Mouse (Mus musculus): ENCODE data around the gene Kcnj1.

Gene Kcnj1

GRCm38 (mm10) chr9:32400662-32401161 is 28.4 kb downstream of the Kcnj1 start:
- H3K4me1 ChIP-seq (replicated peaks; ENCODE audit: low read depth, low read length): peaks cover 3% of the 10 kb centered on the region; the same call in 1 of the 2 replicates
- no peak for TF ChIP-seq NANOG (IDR thresholded peaks at IDR 0.05; ENCODE audit: borderline replicate concordance, low read length)
- no peak for TF ChIP-seq CTCF (conservative IDR thresholded peaks at IDR 0.05; ENCODE audit: low read length)
- no peak for TF ChIP-seq POU5F1 (IDR thresholded peaks at IDR 0.05; ENCODE audit: borderline replicate concordance, low read length)
- no peaks in the 10 kb centered on the region for H3K36me3 ChIP-seq (ENCODE audit: insufficient read depth, low read length)
- no peak overlapping the region for H3K4me3 ChIP-seq (replicated peaks; ENCODE audit: low read length)
- no peaks in the 10 kb centered on the region for H3K9me3 ChIP-seq (ENCODE audit: low read length)
- peaks cover 3% of the 10 kb centered on the region for H3K27me3 ChIP-seq (ENCODE audit: insufficient read depth, low read length)

- no peak for TF ChIP-seq POU5F1 (IDR thresholded peaks at IDR 0.05; ENCODE audit: borderline replicate concordance, low read length)
- TF ChIP-seq CTCF (conservative IDR thresholded peaks at IDR 0.05; ENCODE audit: low read length): peak; percentile 48
- H3K4me1 ChIP-seq (replicated peaks; ENCODE audit: low read depth, low read length): peaks cover 20% of the 10 kb centered on the region; the same call in 1 of the 2 replicates
- no peaks in the 10 kb centered on the region for H3K36me3 ChIP-seq (ENCODE audit: insufficient read depth, low read length)
- no peaks in the 10 kb centered on the region for H3K9me3 ChIP-seq (ENCODE audit: low read length)
- H3K27me3 ChIP-seq (ENCODE audit: insufficient read depth, low read length): peaks cover 43% of the 10 kb centered on the region
- H3K4me3 ChIP-seq (replicated peaks; ENCODE audit: low read length): no peak overlapping the region
Measured at GRCm38 (mm10) chr9:32405191-32405925, 33.1 kb downstream of the Kcnj1 start.

- Histone ChIP-seq H3K4me3 (replicated peaks; ENCODE audit: low read length) (peak overlapping the region; percentile 76), H3K9me3 (ENCODE audit: low read length) (no peaks in the 10 kb centered on the region), H3K27me3 (ENCODE audit: insufficient read depth, low read length) (peaks cover 59% of the 10 kb centered on the region), H3K4me1 (replicated peaks; ENCODE audit: low read depth, low read length) (peaks cover 27% of the 10 kb centered on the region), H3K36me3 (ENCODE audit: insufficient read depth, low read length) (no peaks in the 10 kb centered on the region)
- TF ChIP-seq NANOG (IDR thresholded peaks at IDR 0.05; ENCODE audit: borderline replicate concordance, low read length) (no peak), POU5F1 (IDR thresholded peaks at IDR 0.05; ENCODE audit: borderline replicate concordance, low read length) (no peak), CTCF (conservative IDR thresholded peaks at IDR 0.05; ENCODE audit: low read length) (no peak)
Measured at GRCm38 (mm10) chr9:32408730-32409059, 36.4 kb downstream of the Kcnj1 start.

GRCm38 (mm10) chr9:32409060-32409961 is 37.0 kb downstream of the Kcnj1 start:
- no peaks in the 10 kb centered on the region for H3K9me3 ChIP-seq (ENCODE audit: low read length)
- peaks cover 33% of the 10 kb centered on the region for H3K4me1 ChIP-seq (replicated peaks; ENCODE audit: low read depth, low read length)
- no peaks in the 10 kb centered on the region for H3K36me3 ChIP-seq (ENCODE audit: insufficient read depth, low read length)
- peaks cover 59% of the 10 kb centered on the region for H3K27me3 ChIP-seq (ENCODE audit: insufficient read depth, low read length)
- peak overlapping the region; percentile 76 for H3K4me3 ChIP-seq (replicated peaks; ENCODE audit: low read length)
- TF ChIP-seq NANOG (IDR thresholded peaks at IDR 0.05; ENCODE audit: borderline replicate concordance, low read length) (no peak), POU5F1 (IDR thresholded peaks at IDR 0.05; ENCODE audit: borderline replicate concordance, low read length) (no peak), CTCF (conservative IDR thresholded peaks at IDR 0.05; ENCODE audit: low read length) (no peak)

- TF ChIP-seq CTCF (conservative IDR thresholded peaks at IDR 0.05; ENCODE audit: low read length) (no peak), POU5F1 (IDR thresholded peaks at IDR 0.05; ENCODE audit: borderline replicate concordance, low read length) (no peak), NANOG (IDR thresholded peaks at IDR 0.05; ENCODE audit: borderline replicate concordance, low read length) (no peak)
- Histone ChIP-seq H3K36me3 (ENCODE audit: insufficient read depth, low read length) (no peaks in the 10 kb centered on the region), H3K4me3 (replicated peaks; ENCODE audit: low read length) (no peak overlapping the region)
Measured at GRCm38 (mm10) chr9:32410671-32411070, 38.4 kb downstream of the Kcnj1 start.

GRCm38 (mm10) chr9:32411507-32411906 is 39.2 kb downstream of the Kcnj1 start:
- H3K36me3 ChIP-seq (ENCODE audit: insufficient read depth, low read length): no peaks in the 10 kb centered on the region
- no peak overlapping the region for H3K4me3 ChIP-seq (replicated peaks; ENCODE audit: low read length)
- H3K9me3 ChIP-seq (ENCODE audit: low read length): no peaks in the 10 kb centered on the region; the same call in 1 of the 2 replicates
- no peak for TF ChIP-seq NANOG (IDR thresholded peaks at IDR 0.05; ENCODE audit: borderline replicate concordance, low read length)
- TF ChIP-seq CTCF (conservative IDR thresholded peaks at IDR 0.05; ENCODE audit: low read length): no peak
- TF ChIP-seq POU5F1 (IDR thresholded peaks at IDR 0.05; ENCODE audit: borderline replicate concordance, low read length): no peak
- peaks cover 45% of the 10 kb centered on the region for H3K4me1 ChIP-seq (replicated peaks; ENCODE audit: low read depth, low read length)
- H3K27me3 ChIP-seq (ENCODE audit: insufficient read depth, low read length): peaks cover 50% of the 10 kb centered on the region

More at GRCm38 (mm10) chr9:32410671-32411070, 38.4 kb downstream of the Kcnj1 start:
- Histone ChIP-seq H3K27me3 (ENCODE audit: insufficient read depth, low read length) (peaks cover 56% of the 10 kb centered on the region), H3K9me3 (ENCODE audit: low read length) (no peaks in the 10 kb centered on the region), H3K4me1 (replicated peaks; ENCODE audit: low read depth, low read length) (peaks cover 44% of the 10 kb centered on the region)

- H3K4me1 ChIP-seq (replicated peaks; ENCODE audit: low read depth, low read length): peaks cover 53% of the 10 kb centered on the region
- no peak overlapping the region for H3K4me3 ChIP-seq (replicated peaks; ENCODE audit: low read length)
- no peak for TF ChIP-seq NANOG (IDR thresholded peaks at IDR 0.05; ENCODE audit: borderline replicate concordance, low read length)
- no peak for TF ChIP-seq CTCF (conservative IDR thresholded peaks at IDR 0.05; ENCODE audit: low read length)
- TF ChIP-seq POU5F1 (IDR thresholded peaks at IDR 0.05; ENCODE audit: borderline replicate concordance, low read length): no peak
- H3K9me3 ChIP-seq (ENCODE audit: low read length): no peaks in the 10 kb centered on the region; the same call in 1 of the 2 replicates
- no peaks in the 10 kb centered on the region for H3K36me3 ChIP-seq (ENCODE audit: insufficient read depth, low read length)
- H3K27me3 ChIP-seq (ENCODE audit: insufficient read depth, low read length): peaks cover 39% of the 10 kb centered on the region
Measured at GRCm38 (mm10) chr9:32412836-32413580, 40.7 kb downstream of the Kcnj1 start.
